Mouse (Mus musculus) cerebellum, adult 2 months (tissue): ENCODE measurements around the gene Leng1.

Experiments
- CTCF ChIP-seq: fragments of 200-500 bp; IDR thresholded peaks from 2 replicates; pipeline ENCODE4 v1.5.1; 2011; ENCODE audit warnings: low read depth, mild to moderate bottlenecking, control low read depth, low read length, moderate library complexity, borderline replicate concordance; ENCODE audit not compliant: insufficient read depth
- POLR2A ChIP-seq: fragments of 200-500 bp; IDR thresholded peaks from 2 replicates; pipeline ENCODE4 v1.6.1; 2011; ENCODE audit warnings: low read length, control low read depth, borderline replicate concordance; ENCODE audit not compliant: insufficient read depth

DNA sequence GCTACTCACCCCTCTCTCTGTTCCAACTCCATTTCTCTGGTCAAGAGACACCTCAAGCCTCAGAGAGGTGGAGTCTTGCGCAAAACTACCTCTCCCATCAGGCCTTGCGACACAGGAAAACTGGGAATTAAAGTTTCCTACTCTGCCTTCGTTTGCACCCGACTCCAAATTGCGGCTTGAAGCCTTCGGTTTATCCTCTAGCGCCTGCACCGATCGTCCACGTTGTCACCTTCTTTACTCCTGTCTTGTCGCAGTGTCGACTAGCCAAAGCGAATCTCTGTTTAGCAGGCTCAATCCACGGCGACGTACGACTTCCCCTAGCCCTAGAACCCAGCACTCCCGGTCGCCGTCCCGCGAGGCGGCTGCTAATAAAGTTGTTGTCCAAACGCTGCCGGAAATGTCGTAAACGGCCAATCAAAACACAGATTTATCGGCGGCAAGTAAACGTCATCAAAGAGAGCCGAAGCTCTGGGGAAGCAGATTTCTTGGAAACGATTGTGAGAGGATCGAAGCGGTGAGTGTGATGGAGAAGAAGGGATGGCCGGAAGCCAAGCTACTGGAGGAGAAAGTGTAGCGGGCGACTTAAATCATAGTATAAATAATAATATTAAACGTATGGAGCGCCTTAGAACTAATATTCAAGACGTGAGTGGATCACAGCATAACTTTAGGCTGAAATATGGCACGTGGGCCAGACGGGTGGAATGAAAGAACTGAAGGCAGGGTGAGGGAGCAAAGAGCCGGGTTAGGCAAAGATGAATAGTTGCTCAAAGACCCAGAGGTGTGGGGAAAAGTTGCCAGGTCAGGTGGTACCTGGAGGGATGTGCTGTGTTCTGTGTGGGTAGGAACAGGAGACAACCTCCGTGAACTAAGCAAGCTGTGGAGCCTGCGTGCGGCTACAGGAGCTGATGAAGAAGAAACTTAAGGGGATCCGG lies 35.8 kb downstream of the Leng1 start, which contains the start of the genes Tfpt and Prpf31:
- TF ChIP-seq POLR2A (no peak), CTCF (no peak)
